Mouse (Mus musculus): ENCODE results near the gene Sptbn1.

Sptbn1 gene

GRCm38 (mm10) chr11:30126840-30127239 is 141.1 kb downstream of the Sptbn1 start:
- DNase-seq (ENCODE audit: low spot score) = no peak

- no peak for DNase-seq (ENCODE audit: low spot score)
Measured at GRCm38 (mm10) chr11:30118038-30118437, 149.9 kb downstream of the Sptbn1 start.

DNA sequence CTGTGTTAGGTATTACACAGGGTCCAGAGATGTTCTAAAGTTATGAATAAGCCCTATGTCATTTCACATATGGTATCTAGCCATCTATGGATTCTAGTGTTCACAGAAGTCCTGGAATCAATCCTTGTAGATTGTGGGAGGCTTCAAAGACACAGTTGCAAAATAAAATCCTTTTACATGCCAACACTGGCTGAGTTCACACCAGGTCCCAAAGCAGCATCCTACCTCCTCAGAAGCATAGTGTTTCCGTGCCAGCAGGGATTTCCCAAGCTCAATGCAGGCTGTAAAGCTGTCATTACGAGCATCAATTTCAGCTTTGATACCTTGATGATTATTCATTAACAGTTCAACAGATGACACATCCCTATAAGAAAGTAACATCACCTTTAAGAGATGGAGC is 154.3 kb downstream of the Sptbn1 start:
- DNase-seq (ENCODE audit: low spot score) = no peak

DNA sequence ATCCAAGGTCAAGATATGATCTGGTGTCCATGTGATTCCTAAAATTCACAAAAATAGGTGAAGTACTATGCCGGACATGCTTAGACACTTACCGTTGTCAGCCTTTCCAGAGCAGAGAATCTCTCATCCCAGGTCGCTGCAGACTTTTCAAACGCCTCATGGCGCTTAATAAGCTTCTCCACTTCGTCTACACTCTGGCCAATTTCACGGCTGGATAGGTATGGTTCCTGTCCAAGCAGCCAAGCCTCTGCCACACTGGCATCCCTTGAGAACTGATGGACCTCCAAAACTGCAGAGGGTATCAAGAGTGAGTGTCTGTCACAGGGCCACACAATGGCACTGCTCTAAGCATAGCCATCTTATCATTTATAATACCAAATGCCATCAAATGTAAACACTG is 157.3 kb downstream of the Sptbn1 start:
- no peak for DNase-seq (ENCODE audit: low spot score)

DNA sequence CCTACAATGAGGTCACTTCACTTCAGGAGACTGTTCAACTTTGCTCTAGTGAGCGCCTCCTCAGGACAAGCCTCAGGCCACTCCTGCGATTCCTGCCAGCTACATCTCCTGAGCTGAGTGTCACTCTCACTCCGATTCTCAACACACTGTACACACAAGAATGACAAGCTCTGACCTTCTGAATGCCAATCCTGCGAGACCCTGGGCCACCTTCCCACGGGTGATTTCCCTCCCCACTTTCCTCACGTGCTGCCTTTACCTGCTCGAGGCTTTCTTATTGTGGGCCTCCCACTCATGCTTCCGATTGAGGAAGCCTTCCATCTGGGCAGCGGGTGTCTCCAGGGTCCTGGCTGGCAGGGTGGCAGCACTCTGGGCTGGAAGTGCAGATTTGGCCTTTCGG is 163.8 kb downstream of the Sptbn1 start:
- DNase-seq (ENCODE audit: low spot score) = no peak

- DNase-seq (ENCODE audit: low spot score) = no peak
Measured at GRCm38 (mm10) chr11:30102594-30102993, 165.4 kb downstream of the Sptbn1 start.

GRCm38 (mm10) chr11:30101796-30102195 is 166.2 kb downstream of the Sptbn1 start:
- no peak for DNase-seq (ENCODE audit: low spot score)

GRCm38 (mm10) chr11:30101162-30101561 is 166.8 kb downstream of the Sptbn1 start:
- no peak for DNase-seq (ENCODE audit: low spot score)

GRCm38 (mm10) chr11:30099916-30100315 is 168.1 kb downstream of the Sptbn1 start:
- DNase-seq (ENCODE audit: low spot score) = no peak

- DNase-seq (ENCODE audit: low spot score) = no peak
Measured at GRCm38 (mm10) chr11:30095212-30095773, 172.7 kb downstream of the Sptbn1 start.

DNA sequence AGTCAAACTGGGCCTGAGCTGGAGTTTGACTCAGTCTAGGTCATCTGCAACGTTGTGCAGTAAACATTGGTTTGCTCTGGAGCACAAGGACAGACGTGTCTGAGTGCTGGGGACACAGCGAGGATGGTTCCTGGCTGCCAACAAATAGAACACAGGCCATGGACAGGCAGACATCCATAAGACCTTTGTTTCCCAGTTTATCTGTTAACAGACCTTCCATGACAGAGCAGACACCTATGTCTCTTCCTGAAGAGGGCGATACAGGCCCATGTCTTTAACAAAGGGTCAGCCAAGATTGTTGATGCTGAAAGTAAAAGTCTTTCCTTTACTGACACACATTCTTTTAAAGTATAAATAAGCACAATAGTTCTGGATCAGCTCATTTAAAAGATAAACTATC is 176.1 kb downstream of the Sptbn1 start:
- DNase-seq (ENCODE audit: low spot score) = no peak

- no peak for DNase-seq (ENCODE audit: low spot score)
Measured at GRCm38 (mm10) chr11:30085114-30085513, 182.9 kb downstream of the Sptbn1 start.

GRCm38 (mm10) chr11:30057299-30057698 is 210.7 kb downstream of the Sptbn1 start:
- DNase-seq (ENCODE audit: low spot score) = no peak
